Mouse (Mus musculus) hindbrain, embryonic 16.5 days (tissue): ENCODE data around the gene Inpp5f. TPM values are rescaled to one million over a fixed set of nuclear protein-coding genes. Genes with fewer than 3 reads are reported as not detected.
"Not testable (repeated sequence)": the region's sequence is repeated elsewhere in the genome, so short reads cannot be mapped to it uniquely, and the experiment has no call there.

Source experiments
- ATAC-seq: fragments of 200-750 bp; cut with Nextera tagmentation; 2 replicates; pipeline ENCODE4 v1.8.0; 2017; ENCODE audit warnings: moderate TSS enrichment, moderate library complexity
- H3K27ac ChIP-seq: fragments of 300-500 bp; sonication (generic); 2 replicates; pipeline ENCODE4 v1.5.1; 2014; ENCODE audit warnings: low read depth, mild to moderate bottlenecking, control low read depth, low read length, moderate library complexity
- H3K27me3 ChIP-seq: fragments of 300-500 bp; sonication (generic); replicated peaks from 2 replicates; pipeline ENCODE4 v1.6.1; 2014; ENCODE audit warnings: low read length; ENCODE audit not compliant: control insufficient read depth, insufficient read depth
- H3K36me3 ChIP-seq: fragments of 300-500 bp; sonication (generic); 2 replicates; pipeline ENCODE4 v1.6.1; 2014; ENCODE audit warnings: mild to moderate bottlenecking, low read length, moderate library complexity, mixed read lengths; ENCODE audit not compliant: control insufficient read depth, insufficient read depth
- H3K4me1 ChIP-seq: fragments of 300-500 bp; sonication (generic); 2 replicates; pipeline ENCODE4 v1.6.1; 2014; ENCODE audit warnings: low read depth, low read length; ENCODE audit not compliant: control insufficient read depth, insufficient read depth
- H3K4me2 ChIP-seq: fragments of 300-500 bp; sonication (generic); 2 replicates; pipeline ENCODE4 v1.6.1; 2014; ENCODE audit warnings: mild to moderate bottlenecking, low read length, control low read depth, moderate library complexity
- H3K4me3 ChIP-seq: fragments of 300-500 bp; sonication (generic); 2 replicates; pipeline ENCODE4 v1.5.1; 2014; ENCODE audit warnings: mild to moderate bottlenecking, low read length, control low read depth, moderate library complexity
- H3K9ac ChIP-seq: fragments of 300-500 bp; sonication (generic); 2 replicates; pipeline ENCODE4 v1.6.1; 2014; ENCODE audit warnings: low read depth, mild to moderate bottlenecking, control low read depth, low read length, moderate library complexity
- H3K9me3 ChIP-seq: fragments of 300-500 bp; sonication (generic); 2 replicates; pipeline ENCODE4 v1.6.1; 2014; ENCODE audit warnings: mild to moderate bottlenecking, low read length, moderate library complexity; ENCODE audit not compliant: control insufficient read depth
- WGBS: fragments of 180-500 bp; shearing (Covaris S2); extraction: QIAGEN DNeasy Blood & Tissue Kit; methylation state at CpG from one replicate; pipeline ENCODE4 v1.1.7; 2014; 5-methylcytosine and 5-hydroxymethylcytosine counted together
- polyA plus RNA-seq: library from polyadenylated mRNA; unstranded; fragments of >200 nt; fragmentation: Nextera tagmentation; extraction: Ambion mirVana; gene quantifications from 2 replicates; pipeline ENCODE4 v1.2.1, GENCODE M21; 2015

Inpp5f gene
- 442 and 494 TPM in 2 replicates for polyA plus RNA-seq

- Histone ChIP-seq H3K4me1 (peaks cover 12% of the 10 kb centered on the region), H3K9me3 (no peaks in the 10 kb centered on the region), H3K4me3 (peak within 1 kb of the TSS; percentile 68), H3K4me2 (peak within 1 kb of the TSS; percentile 85), H3K27me3 (no peaks in the 10 kb centered on the region), H3K9ac (peak within 1 kb of the TSS; percentile 86), H3K27ac (peak within 1 kb of the TSS; percentile 68), H3K36me3 (no peaks in the 10 kb centered on the region)
- 4% methylated on average over 53 of the region's 68 CpGs for WGBS
- ATAC-seq: peak; percentile 99
Measured at GRCm38 (mm10) chr7:128610897-128611798, at the start of gene Inpp5f. Inpp5f (plus strand) TSS chr7:128611328.

GRCm38 (mm10) chr7:128563373-128563772 is 47.8 kb upstream of the Inpp5f start:
- no peak for ATAC-seq
- 48% methylated on average over 4 of the region's 4 CpGs for WGBS
- no peak overlapping the region for H3K4me3 ChIP-seq
- no peaks in the 10 kb centered on the region; the same call in 1 of the 2 replicates for H3K4me1 ChIP-seq
- H3K9ac ChIP-seq: no peak overlapping the region
- no peaks in the 10 kb centered on the region for H3K9me3 ChIP-seq
- H3K4me2 ChIP-seq: no peak overlapping the region
- no peaks in the 10 kb centered on the region for H3K36me3 ChIP-seq
- no peaks in the 10 kb centered on the region for H3K27me3 ChIP-seq
- no peak overlapping the region for H3K27ac ChIP-seq

GRCm38 (mm10) chr7:128566311-128566710 is 44.8 kb upstream of the Inpp5f start:
- no peaks in the 10 kb centered on the region for H3K36me3 ChIP-seq
- H3K27ac ChIP-seq: no peak overlapping the region
- H3K4me3 ChIP-seq: no peak overlapping the region
- H3K9ac ChIP-seq: no peak overlapping the region
- H3K4me1 ChIP-seq: no peaks in the 10 kb centered on the region; the same call in 1 of the 2 replicates
- no peak overlapping the region for H3K4me2 ChIP-seq
- H3K27me3 ChIP-seq: no peaks in the 10 kb centered on the region
- no peak for ATAC-seq
- WGBS: 92% methylated on average over 5 of the region's 7 CpGs
- H3K9me3 ChIP-seq: no peaks in the 10 kb centered on the region

GRCm38 (mm10) chr7:128567561-128568244 is 43.4 kb upstream of the Inpp5f start:
- Histone ChIP-seq H3K4me2 (no peak overlapping the region), H3K4me1 (no peaks in the 10 kb centered on the region; the same call in 1 of the 2 replicates), H3K36me3 (no peaks in the 10 kb centered on the region), H3K27me3 (no peaks in the 10 kb centered on the region), H3K27ac (no peak overlapping the region), H3K9me3 (no peaks in the 10 kb centered on the region), H3K4me3 (no peak overlapping the region), H3K9ac (no peak overlapping the region)
- 75% methylated on average over 8 of the region's 8 CpGs for whole genome bisulfite sequencing
- ATAC-seq: no peak

GRCm38 (mm10) chr7:128569429-128569828 is 41.7 kb upstream of the Inpp5f start:
- not testable (repeated sequence) for ATAC-seq, H3K9ac ChIP-seq, H3K4me1 ChIP-seq, H3K27me3 ChIP-seq, H3K27ac ChIP-seq, H3K4me2 ChIP-seq, H3K36me3 ChIP-seq, H3K4me3 ChIP-seq, H3K9me3 ChIP-seq
- WGBS: 84% methylated on average over 2 of the region's 2 CpGs

GRCm38 (mm10) chr7:128569987-128570656 is 41.0 kb upstream of the Inpp5f start:
- Histone ChIP-seq H3K9ac (no peak overlapping the region), H3K4me2 (no peak overlapping the region), H3K27ac (no peak overlapping the region), H3K4me3 (no peak overlapping the region), H3K9me3 (no peaks in the 10 kb centered on the region), H3K36me3 (no peaks in the 10 kb centered on the region), H3K27me3 (no peaks in the 10 kb centered on the region), H3K4me1 (no peaks in the 10 kb centered on the region; the same call in 1 of the 2 replicates)
- WGBS: 92% methylated on average over 8 of the region's 8 CpGs
- no peak for ATAC-seq

GRCm38 (mm10) chr7:128570657-128571056 is 40.5 kb upstream of the Inpp5f start:
- not testable (repeated sequence) for H3K36me3 ChIP-seq, H3K27ac ChIP-seq, H3K9ac ChIP-seq, H3K4me1 ChIP-seq, H3K4me2 ChIP-seq, H3K27me3 ChIP-seq, H3K9me3 ChIP-seq, H3K4me3 ChIP-seq, ATAC-seq
- 93% methylated on average over 7 of the region's 7 CpGs for WGBS

- no peak for ATAC-seq
- Histone ChIP-seq H3K27me3 (no peaks in the 10 kb centered on the region), H3K27ac (no peak overlapping the region), H3K9me3 (no peaks in the 10 kb centered on the region), H3K4me2 (no peak overlapping the region), H3K4me1 (no peaks in the 10 kb centered on the region; the same call in 1 of the 2 replicates), H3K36me3 (no peaks in the 10 kb centered on the region), H3K4me3 (no peak overlapping the region), H3K9ac (no peak overlapping the region)
- WGBS: 86% methylated on average over 4 of the region's 4 CpGs
Measured at GRCm38 (mm10) chr7:128572030-128572429, 39.1 kb upstream of the Inpp5f start.

- 95% methylated on average over 5 of the region's 5 CpGs for WGBS
- H3K9me3 ChIP-seq: no peaks in the 10 kb centered on the region
Measured at GRCm38 (mm10) chr7:128575211-128575610, 35.9 kb upstream of the Inpp5f start.

More at GRCm38 (mm10) chr7:128575211-128575610, 35.9 kb upstream of the Inpp5f start:
- H3K4me1 ChIP-seq: no peaks in the 10 kb centered on the region
- H3K4me2 ChIP-seq: no peak overlapping the region
- no peak overlapping the region for H3K4me3 ChIP-seq
- H3K27ac ChIP-seq: no peak overlapping the region
- no peaks in the 10 kb centered on the region for H3K27me3 ChIP-seq
- no peaks in the 10 kb centered on the region for H3K36me3 ChIP-seq
- H3K9ac ChIP-seq: no peak overlapping the region
- ATAC-seq: no peak
